Mouse (Mus musculus): ENCODE measurements at regions not wholly inside any gene's neighbourhood (a gene's known extent, or its start where the extent isn't known, plus 50 kb on each side); places are given as distances from the start of the nearest gene placed in this dataset.
A peak's percentile ranks its signal among the peaks of the same experiment; 100 is the strongest.
"Not testable (repeated sequence)": the region's sequence is repeated elsewhere in the genome, so short reads cannot be mapped to it uniquely, and the experiment has no call there.

DNA sequence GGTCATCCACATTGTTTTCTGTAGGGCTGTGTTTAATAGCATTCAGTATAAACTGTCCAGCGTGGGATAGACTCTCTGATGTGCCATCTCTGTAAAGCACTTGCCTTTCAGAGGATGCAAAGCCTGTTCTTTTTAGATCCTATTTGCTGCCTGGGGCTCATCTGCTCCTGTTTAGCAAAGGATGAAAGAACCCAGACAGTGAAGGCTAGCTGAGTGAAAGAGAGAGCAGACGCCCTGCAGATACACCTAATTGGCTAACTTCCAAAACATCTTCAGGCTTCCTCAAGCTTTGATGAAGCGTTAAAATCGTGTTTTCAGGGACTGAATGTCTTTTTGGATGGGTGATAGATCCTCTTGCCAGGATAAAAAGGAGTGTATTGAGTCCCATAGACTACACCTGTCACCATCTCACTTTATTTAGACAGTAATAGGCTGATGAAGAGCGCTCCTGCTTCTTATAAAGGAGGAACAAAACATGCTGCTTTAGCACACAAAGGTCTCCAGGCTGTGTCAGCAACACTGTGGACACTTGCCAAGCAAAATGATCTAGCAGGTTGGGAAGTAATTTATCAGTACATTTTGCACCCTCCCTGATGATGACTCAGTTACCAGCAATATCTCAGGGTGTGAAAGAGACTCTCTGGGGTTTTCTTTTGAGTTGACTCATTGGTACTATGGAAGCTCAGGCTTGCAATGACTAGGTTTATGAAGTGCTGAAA lies 4717.3 kb downstream of the 9330182O14Rik start:
- DNase-seq (ENCODE audit: low read depth, low spot score), result no peak

DNA sequence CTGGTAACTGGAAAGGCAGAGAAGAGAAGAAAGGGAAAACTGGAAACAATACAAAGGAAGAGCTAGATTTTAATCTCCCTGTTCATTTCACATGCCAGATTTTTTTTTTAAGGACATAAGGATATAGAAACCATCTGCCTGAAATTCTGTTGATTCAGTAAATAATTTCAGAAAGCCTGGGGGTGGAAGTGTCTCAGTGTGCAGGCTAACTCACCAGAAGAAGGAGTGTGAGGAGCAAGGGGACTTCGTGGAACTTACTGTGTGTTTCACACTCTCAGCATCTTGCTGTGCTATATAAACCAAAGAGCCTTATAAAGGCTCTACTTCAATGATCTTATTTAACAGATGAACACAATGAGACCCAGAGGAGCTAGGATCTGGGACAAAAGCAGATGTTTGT lies 4722.9 kb downstream of the 9330182O14Rik start:
- no peak for DNase-seq (ENCODE audit: low read depth, low spot score)

DNA sequence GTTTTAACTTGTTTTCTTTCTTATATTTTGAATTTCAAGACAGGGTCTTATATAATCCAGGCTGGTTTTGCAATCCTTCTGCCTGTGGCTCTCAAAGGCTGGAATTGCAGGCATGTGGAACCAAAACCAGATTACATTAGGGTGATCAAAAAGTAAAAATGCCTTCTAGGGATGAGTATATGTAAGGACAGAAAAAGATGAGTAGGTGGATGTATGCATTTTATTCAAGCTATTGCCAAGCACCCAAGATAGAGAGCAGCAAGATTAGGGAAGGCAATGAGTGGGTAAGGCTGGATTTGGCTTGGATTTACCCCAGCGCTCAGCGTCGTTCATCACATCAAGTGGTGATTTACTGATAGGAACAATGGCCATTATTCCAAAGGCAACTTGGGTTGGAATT lies 4725.2 kb downstream of the 9330182O14Rik start:
- DNase-seq (ENCODE audit: low read depth, low spot score), result no peak

DNA sequence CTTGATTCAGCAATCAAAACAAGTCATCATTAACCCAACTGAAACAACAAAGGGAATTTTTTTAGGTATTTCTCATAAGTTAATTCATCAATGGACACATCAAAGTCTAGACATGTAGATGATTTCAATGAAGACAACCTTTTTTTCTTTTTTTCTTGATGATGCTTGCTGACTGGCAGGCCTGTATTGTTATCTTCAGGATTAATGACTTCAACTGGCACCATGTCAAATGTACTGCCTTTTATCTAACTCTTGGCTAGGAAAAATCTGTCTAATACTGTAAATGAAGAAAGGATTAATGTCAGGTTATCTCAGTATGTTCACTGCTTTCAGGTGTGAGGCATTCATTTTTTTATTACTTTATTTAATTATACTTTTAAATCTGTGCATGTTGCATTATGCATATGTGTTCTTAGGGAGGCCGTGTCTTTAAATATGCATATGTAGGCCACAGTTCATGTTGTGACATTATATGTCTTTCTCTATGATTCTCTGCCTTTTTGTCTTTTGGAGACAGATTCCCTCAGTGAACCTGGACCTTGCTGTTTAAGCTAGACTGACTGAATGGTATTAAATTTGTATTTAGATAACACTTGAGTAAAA lies 4726.1 kb downstream of the 9330182O14Rik start:
- no peak for DNase-seq (ENCODE audit: low read depth, low spot score)

DNA sequence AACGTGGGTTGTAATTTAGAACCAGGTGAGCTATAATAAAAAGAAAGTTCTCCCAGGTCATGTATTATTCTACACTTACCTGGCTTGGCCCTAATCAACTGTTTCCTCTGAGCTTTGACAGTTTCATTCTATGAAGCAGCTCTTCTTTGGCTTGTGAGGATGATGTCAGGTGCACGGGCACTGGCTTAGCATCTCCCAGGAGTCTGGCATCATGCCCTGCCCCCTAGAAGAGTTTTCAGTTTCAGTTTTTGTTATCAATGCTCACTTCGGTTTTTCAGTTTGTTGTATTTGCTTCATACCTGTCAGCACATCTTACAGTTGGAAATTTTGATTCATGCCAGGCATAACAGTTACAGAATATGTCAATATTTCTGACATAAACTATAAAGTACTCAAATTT lies 4734.4 kb downstream of the 9330182O14Rik start:
- DNase-seq (ENCODE audit: low read depth, low spot score), result no peak

DNA sequence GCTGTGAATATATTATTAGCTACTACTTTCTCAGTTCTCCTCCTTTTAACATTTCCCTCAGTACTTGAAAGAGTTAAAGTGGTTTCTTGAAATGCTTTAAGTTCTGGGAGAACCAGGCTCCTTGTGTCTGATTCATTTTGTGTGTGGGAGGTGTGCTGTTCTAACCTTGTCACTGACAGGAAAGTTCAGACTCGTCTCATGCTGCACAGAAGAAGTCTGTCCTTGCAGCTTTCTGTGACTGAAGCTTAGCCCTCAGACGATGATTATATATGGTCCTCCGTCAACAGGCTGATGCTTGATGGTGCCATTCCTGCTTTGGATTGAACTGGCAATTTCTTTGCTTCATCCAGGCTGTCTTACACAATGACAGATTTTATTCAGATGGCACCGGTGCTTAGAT lies 4734.9 kb downstream of the 9330182O14Rik start:
- no peak for DNase-seq (ENCODE audit: low read depth, low spot score)

DNA sequence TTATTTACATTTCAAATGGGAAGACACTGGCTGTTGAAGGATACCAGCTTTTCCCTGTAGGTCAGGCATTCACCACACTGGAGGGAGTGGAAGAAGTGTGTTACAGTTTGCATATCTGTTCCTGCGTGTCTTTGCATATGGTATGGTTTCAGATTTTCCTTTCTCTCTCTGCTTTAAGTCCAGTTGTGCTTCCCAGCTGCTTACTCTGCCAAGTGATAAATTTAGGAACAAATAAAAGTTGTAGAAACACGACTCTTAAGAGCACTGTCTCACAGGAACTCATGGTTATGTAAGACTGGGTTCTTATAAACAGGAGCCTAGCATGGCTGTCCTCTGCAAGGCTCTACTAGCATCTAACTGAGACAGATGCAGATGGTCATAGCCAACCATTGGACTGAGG lies 4735.5 kb downstream of the 9330182O14Rik start:
- DNase-seq (ENCODE audit: low read depth, low spot score), result no peak

DNA sequence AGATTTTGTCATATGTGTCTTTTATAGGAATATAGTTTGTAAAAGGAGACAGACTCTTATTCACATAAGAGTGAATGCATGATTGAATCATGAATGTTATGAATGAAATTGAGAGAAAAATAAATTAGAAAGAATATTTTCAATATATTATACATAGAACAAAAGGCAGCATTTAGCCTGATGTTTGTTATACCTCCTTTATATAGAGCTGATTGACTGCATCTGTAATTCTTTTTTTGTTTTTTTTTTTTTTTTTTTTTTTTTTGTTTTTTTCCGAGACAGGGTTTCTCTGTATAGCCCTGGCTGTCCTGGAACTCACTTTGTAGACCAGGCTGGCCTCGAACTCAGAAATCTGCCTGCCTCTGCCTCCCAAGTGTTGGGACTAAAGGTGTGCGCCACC lies 4736.8 kb downstream of the 9330182O14Rik start:
- DNase-seq (ENCODE audit: low read depth, low spot score), result not testable (repeated sequence)

DNA sequence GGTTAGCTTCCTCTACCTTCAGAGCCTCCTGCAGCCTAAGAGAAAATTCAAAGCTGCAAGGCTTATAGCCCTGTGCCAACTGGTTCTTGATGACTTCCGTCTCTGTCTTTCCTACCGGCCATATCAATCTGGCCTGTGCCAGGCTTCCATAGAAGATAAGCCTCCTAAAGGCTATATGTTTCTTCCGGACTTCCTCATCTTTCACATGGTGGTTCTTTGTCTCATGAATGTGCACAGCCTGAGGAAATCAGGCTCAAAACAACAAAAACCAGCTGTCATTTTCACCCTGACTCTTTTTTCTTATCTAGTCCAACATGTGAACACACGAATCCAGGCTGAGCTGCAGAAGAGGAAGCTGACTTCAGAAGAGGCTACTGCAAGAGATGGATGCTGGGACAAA lies 4748.1 kb downstream of the 9330182O14Rik start:
- no peak for DNase-seq (ENCODE audit: low read depth, low spot score)

DNA sequence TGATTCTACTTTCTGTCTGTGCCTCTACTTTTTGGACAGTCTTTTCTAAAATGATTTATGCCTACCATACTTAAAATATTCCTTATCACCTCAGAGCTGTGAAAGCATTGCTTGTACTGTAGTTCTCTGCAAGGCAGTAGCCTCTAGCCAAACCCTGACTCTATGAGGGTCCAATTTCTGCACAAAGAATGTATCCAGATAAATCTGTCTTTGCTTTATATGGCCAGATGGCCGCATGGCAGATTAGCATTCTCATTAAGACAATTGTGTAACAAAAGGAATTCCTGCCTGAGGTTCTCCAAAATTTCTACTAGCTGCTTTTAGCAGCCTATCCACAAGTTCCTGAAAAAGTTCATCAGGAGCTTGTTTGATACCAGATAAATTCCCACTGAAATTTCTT lies 4757.4 kb downstream of the 9330182O14Rik start:
- DNase-seq (ENCODE audit: low read depth, low spot score), result peak; percentile 9

DNA sequence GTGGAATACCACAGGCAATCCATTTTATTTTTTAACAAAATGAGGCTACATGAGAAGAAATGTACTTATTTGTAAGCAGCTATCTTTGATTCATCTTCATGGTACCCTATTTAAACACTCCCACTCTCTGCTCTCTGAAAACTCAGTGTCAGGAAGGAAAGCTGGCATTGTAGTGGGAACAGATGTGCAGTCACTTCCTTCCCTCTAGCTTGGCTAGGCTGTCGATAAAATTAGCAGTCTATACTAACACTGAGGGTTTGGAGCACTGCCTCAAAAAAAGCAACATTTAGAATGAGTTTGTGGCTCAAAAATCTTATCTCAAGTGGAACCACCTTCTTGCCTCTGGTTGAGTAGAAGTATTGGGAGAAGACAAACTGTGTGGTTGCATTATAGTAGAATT lies 4762.1 kb downstream of the 9330182O14Rik start:
- DNase-seq (ENCODE audit: low read depth, low spot score), result no peak

DNA sequence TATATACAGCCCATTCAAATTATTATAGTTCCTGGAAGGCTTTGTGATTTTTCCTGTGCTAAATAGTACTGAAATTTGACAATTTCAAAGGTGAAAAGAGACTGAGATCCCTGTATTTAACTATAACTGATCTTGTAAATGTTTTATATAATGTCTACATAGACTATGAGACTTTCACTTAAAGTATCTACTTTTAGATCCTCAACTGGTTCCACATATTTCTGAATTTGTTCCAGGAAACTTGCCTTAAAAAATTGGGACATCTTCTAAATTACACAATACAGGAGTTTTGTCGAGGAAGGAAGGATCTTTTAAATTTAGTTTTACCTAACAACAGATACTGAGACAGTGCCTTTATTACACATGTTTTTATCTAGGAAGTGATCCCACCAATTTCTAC lies 4763.4 kb downstream of the 9330182O14Rik start:
- no peak for DNase-seq (ENCODE audit: low read depth, low spot score)

DNA sequence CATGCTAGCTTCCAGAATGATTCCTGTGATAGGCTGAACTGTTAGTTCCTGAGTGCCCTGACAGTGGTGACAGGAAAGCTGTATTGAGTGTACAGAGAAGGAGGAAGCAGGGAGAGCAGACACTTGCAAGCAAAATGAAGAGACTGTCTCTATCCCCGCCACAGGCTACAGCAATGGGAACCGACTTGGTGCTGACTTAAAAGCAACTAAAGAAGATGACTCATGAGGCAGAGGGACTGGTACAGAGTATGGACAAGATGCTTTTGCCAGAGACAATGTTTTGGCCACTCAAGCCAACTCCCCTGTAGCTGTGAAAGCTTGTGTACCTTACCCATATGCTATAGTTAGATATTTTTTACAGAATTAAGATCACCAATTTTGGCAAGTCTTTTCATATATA lies 4773.0 kb downstream of the 9330182O14Rik start:
- DNase-seq (ENCODE audit: low read depth, low spot score), result no peak

DNA sequence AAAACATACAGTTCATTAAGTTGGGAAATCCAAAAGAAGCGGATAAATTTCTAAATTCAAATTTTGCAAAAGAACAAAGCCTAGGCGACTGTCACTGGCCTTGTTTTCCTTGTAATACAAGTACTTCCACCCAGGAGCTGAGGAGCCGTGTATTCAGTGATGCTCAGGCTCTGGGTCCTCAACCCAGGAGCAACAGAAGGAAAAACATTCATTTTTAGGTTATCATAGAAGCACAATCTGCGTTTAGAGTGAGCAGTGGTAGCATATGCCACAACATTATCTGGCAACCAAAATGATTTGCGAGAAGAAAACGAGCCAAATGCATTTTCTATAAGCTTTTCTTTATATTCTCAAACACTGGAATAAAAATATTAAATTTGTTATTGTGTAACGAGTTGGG lies 4779.3 kb downstream of the 9330182O14Rik start:
- DNase-seq (ENCODE audit: low read depth, low spot score), result no peak

DNA sequence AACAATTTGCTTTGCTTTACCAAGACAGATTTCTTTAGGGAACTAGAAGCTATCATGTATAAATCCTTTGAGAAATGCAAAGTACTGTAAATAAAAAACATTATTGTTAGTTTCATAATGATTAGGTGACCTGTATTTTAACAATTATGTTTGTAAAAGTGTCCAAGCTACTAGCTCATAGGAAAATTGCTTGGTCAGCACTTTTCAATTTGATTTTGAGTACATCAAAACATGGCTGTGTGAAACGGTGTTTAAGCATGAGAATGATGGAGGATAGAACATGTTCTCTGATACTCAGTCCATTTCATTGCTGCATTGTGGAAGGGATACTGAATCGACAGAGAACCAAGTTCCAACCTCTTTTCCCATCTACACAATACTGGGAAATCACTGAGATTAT lies 4780.8 kb downstream of the 9330182O14Rik start:
- DNase-seq (ENCODE audit: low read depth, low spot score), result no peak

DNA sequence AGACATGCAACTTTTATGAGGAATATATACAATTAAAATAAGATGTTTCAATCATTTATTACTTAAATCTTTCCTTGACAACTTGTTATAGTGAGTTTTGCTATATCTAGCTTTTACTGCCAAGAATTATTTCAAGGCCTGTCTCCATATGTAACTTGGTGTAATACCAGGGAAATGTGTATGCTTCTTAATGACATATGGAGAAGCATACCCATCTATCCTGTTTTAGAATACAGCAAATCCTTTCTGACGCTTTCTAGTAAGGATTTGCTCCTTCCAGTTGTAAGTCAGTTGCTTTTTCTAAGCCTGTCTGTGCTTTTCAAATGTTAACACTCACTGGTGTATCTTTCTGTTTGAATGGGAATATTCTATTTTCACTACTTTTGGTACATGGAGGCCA lies 4782.3 kb downstream of the 9330182O14Rik start:
- no peak for DNase-seq (ENCODE audit: low read depth, low spot score)

DNA sequence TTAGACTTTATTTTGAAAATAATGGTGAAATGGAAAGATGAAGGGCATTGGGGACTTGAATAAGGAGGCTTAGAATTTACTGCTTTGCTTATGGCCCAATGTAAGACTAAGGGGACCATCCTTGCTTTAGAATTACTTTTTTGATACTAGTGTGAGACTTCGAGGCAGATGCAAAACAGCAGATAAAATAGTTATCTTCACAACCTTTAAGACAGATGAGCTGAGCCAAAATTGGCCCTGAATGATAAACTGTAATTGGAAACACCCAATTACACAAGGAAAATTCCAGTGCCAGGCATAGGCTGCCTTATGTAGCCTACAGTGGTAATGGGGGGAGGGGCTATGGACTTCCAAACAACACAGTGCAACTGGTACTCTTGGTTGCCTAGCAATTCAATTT lies 4790.5 kb downstream of the 9330182O14Rik start:
- DNase-seq (ENCODE audit: low read depth, low spot score), result no peak

DNA sequence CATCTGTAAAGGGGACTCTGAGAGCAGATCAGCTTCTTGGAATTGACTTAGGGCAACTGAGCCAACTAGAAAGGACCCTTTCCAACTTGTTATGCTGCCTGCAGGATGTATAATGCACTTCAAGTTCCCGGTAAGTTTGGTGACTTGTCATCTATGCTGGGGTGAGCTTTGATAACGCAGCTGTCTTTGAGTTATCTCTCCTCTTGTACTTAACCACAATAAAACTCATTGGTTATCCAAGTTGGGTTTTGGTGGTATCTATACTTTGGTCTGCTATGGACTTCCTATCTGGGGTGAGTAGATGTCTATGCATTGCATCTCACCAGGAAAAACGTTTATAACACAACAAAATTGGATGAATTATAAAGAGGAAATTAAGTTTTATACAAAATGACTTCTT lies 4792.9 kb downstream of the 9330182O14Rik start:
- no peak for DNase-seq (ENCODE audit: low read depth, low spot score)

DNA sequence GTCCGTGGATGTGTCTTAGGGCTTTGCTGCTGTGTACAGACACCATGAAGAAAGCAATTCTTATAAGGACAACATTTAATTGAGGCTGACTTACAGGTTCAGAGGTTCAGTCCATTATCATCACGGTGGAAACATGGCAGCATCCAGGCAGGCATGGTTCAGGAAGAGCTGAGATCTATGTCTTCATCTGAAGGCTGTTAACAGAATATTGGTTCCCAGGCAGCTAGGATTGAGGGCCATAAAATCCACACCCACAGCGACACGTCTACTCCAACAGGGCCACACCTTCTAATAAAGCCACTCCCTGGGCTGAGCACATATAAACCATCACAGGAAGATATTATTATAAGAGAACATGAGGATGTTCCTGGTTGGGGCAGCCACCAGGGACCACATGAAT lies 4814.5 kb downstream of the 9330182O14Rik start:
- no peak for DNase-seq (ENCODE audit: low read depth, low spot score)

DNA sequence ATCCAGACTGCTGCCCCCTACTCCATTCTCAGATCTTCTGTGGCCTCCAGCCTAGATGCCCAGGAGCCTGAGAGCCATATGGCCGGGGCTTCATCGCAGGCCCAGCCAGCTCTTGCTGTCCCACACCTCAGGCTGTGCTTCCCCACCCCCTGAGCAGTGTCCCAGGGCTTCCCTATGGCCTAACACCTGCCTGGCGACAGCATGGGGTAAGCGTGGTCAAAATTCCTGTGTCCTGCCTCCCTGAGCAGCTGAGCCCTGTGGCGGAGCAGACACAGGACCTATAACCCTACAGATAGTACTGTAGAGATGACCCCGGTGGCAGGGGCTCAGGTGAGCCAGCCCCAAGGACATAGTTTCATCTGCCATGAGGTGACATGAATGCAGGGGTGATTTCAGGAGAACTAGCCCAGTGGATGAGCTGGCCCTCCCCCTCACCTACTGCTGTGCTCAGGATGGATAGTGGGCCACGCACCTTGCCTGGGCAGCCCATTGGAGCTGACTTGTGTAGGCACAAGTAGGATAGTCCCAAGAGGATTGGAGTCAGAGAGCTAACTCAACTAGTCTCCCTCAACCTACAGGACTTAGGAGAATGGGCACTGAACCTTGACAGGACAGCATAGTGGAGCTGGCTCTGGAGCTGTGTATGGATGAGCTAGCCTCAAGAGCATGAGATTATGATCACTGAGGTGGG lies 4816.9 kb downstream of the 9330182O14Rik start:
- DNase-seq (ENCODE audit: low read depth, low spot score), result no peak

Measured in ZHBTc4 (cell line).